Mouse (Mus musculus): Measurements from ENCODE around the gene Ddx1. TPM values are rescaled to one million over a fixed set of nuclear protein-coding genes. Genes with fewer than 3 reads are reported as not detected.
"Not testable (repeated sequence)": the region's sequence is repeated elsewhere in the genome, so short reads cannot be mapped to it uniquely, and the experiment has no call there.

The Ddx1 gene
- polyA plus RNA-seq, 1 experiment from 2014 or later = 141 TPM

GRCm38 (mm10) chr12:13195506-13195905 is 53.5 kb downstream of the Ddx1 start:
- no peak overlapping the region for H3K27ac ChIP-seq (ENCODE audit: low read depth, low read length)
- no peaks in the 10 kb centered on the region for H3K9me3 ChIP-seq (ENCODE audit: control insufficient read depth, low read length)
- H3K4me3 ChIP-seq (ENCODE audit: low read depth, low read length) = no peak overlapping the region
- no peaks in the 10 kb centered on the region for H3K4me1 ChIP-seq (ENCODE audit: control insufficient read depth, insufficient read depth, low read length)
- H3K36me3 ChIP-seq (ENCODE audit: control insufficient read depth, insufficient read depth, low read length) = no peaks in the 10 kb centered on the region
- H3K4me2 ChIP-seq (ENCODE audit: low read depth, low read length) = no peak overlapping the region
- H3K27me3 ChIP-seq (ENCODE audit: control insufficient read depth, insufficient read depth, low read length) = no peaks in the 10 kb centered on the region
- no peak overlapping the region for H3K9ac ChIP-seq (replicated peaks; ENCODE audit: low read depth, low read length)
- no peak for ATAC-seq (ENCODE audit: low read depth)

GRCm38 (mm10) chr12:13188059-13188700 is 60.8 kb downstream of the Ddx1 start:
- Histone ChIP-seq H3K4me2 (ENCODE audit: low read depth, low read length) (no peak overlapping the region), H3K9me3 (ENCODE audit: control insufficient read depth, low read length) (no peaks in the 10 kb centered on the region), H3K4me3 (ENCODE audit: low read depth, low read length) (no peak overlapping the region), H3K9ac (replicated peaks; ENCODE audit: low read depth, low read length) (no peak overlapping the region), H3K4me1 (ENCODE audit: control insufficient read depth, insufficient read depth, low read length) (no peaks in the 10 kb centered on the region), H3K27me3 (ENCODE audit: control insufficient read depth, insufficient read depth, low read length) (no peaks in the 10 kb centered on the region), H3K27ac (ENCODE audit: low read depth, low read length) (no peak overlapping the region), H3K36me3 (ENCODE audit: control insufficient read depth, insufficient read depth, low read length) (no peaks in the 10 kb centered on the region)
- WGBS = 27% methylated on average over 11 of the region's 11 CpGs
- peak; percentile 60; the same call in 1 of the 2 replicates for ATAC-seq (ENCODE audit: low read depth)

- Histone ChIP-seq H3K36me3 (ENCODE audit: control insufficient read depth, insufficient read depth, low read length) (no peaks in the 10 kb centered on the region), H3K27me3 (ENCODE audit: control insufficient read depth, insufficient read depth, low read length) (no peaks in the 10 kb centered on the region), H3K9me3 (ENCODE audit: control insufficient read depth, low read length) (no peaks in the 10 kb centered on the region), H3K27ac (ENCODE audit: low read depth, low read length) (no peak overlapping the region), H3K9ac (replicated peaks; ENCODE audit: low read depth, low read length) (no peak overlapping the region), H3K4me2 (ENCODE audit: low read depth, low read length) (no peak overlapping the region), H3K4me1 (ENCODE audit: control insufficient read depth, insufficient read depth, low read length) (no peaks in the 10 kb centered on the region), H3K4me3 (ENCODE audit: low read depth, low read length) (no peak overlapping the region)
- ATAC-seq (ENCODE audit: low read depth) = no peak
- 89% methylated on average over 4 of the region's 4 CpGs for WGBS
These were observed 62.8 kb downstream of the Ddx1 start for GRCm38 (mm10) chr12:13186209-13186608.

GRCm38 (mm10) chr12:13184873-13185361 is 64.1 kb downstream of the Ddx1 start:
- Histone ChIP-seq H3K4me2 (ENCODE audit: low read depth, low read length) (no peak overlapping the region), H3K4me3 (ENCODE audit: low read depth, low read length) (no peak overlapping the region), H3K9ac (replicated peaks; ENCODE audit: low read depth, low read length) (no peak overlapping the region), H3K27me3 (ENCODE audit: control insufficient read depth, insufficient read depth, low read length) (no peaks in the 10 kb centered on the region), H3K36me3 (ENCODE audit: control insufficient read depth, insufficient read depth, low read length) (no peaks in the 10 kb centered on the region), H3K9me3 (ENCODE audit: control insufficient read depth, low read length) (no peaks in the 10 kb centered on the region), H3K4me1 (ENCODE audit: control insufficient read depth, insufficient read depth, low read length) (0 out of 2 replicates have a peak, but pooled peaks cover 3% of the 10 kb centered on the region), H3K27ac (ENCODE audit: low read depth, low read length) (no peak overlapping the region)
- WGBS = 43% methylated on average over 11 of the region's 11 CpGs
- no peak for ATAC-seq (ENCODE audit: low read depth)

DNA sequence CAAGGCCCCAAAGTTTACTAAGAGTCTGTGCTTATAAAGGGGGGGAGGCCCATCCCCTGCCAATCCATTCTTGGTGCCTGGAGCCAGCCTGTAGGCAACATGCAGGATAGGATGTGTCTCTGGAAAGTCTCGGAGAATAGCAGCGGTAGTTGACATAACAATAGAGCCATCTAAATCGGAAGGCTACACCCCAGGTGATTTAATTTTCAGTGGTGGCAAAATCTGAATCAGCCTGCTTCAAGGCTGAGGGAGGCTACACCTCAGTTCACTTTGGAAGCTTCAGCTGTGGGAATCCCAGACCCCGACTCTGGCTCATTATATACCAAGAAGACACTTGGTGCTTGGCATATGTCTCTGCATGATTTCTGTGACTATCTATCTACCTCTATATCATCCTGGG is 64.9 kb downstream of the Ddx1 start:
- not testable (repeated sequence) for H3K4me3 ChIP-seq (ENCODE audit: low read depth, low read length); ATAC-seq (ENCODE audit: low read depth); H3K27ac ChIP-seq (ENCODE audit: low read depth, low read length); H3K9me3 ChIP-seq (ENCODE audit: control insufficient read depth, low read length); H3K4me2 ChIP-seq (ENCODE audit: low read depth, low read length); H3K4me1 ChIP-seq (ENCODE audit: control insufficient read depth, insufficient read depth, low read length); H3K27me3 ChIP-seq (ENCODE audit: control insufficient read depth, insufficient read depth, low read length); H3K9ac ChIP-seq (replicated peaks; ENCODE audit: low read depth, low read length); H3K36me3 ChIP-seq (ENCODE audit: control insufficient read depth, insufficient read depth, low read length)
- WGBS = 92% methylated on average over 4 of the region's 4 CpGs

DNA sequence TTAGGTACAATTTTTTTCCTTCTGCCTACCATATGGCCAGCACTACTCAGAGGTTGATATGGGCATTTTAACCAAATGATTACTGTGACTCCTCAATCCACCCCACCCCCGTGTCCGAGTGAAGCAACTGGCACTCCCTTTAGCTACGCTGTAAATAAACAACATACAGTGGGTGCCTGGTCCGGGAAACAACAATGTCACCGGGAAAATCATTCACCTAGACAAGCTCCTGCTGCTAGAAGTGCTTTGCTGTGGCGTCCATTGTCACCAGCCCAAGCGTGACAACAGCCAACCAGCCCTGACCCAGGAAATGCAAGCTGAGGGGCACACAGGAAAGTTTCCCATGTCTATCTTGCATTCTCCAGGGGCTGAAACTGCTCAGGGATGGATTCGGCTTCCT is 66.8 kb downstream of the Ddx1 start:
- 40% methylated on average over 8 of the region's 8 CpGs for WGBS
- H3K4me2 ChIP-seq (ENCODE audit: low read depth, low read length) = no peak overlapping the region
- no peak overlapping the region for H3K27ac ChIP-seq (ENCODE audit: low read depth, low read length)
- H3K4me3 ChIP-seq (ENCODE audit: low read depth, low read length) = no peak overlapping the region
- H3K27me3 ChIP-seq (ENCODE audit: control insufficient read depth, insufficient read depth, low read length) = no peaks in the 10 kb centered on the region
- no peak overlapping the region for H3K9ac ChIP-seq (replicated peaks; ENCODE audit: low read depth, low read length)
- H3K36me3 ChIP-seq (ENCODE audit: control insufficient read depth, insufficient read depth, low read length) = no peaks in the 10 kb centered on the region
- ATAC-seq (ENCODE audit: low read depth) = no peak
- H3K9me3 ChIP-seq (ENCODE audit: control insufficient read depth, low read length) = no peaks in the 10 kb centered on the region
- 0 out of 2 replicates have a peak, but pooled peaks cover 3% of the 10 kb centered on the region for H3K4me1 ChIP-seq (ENCODE audit: control insufficient read depth, insufficient read depth, low read length)

DNA sequence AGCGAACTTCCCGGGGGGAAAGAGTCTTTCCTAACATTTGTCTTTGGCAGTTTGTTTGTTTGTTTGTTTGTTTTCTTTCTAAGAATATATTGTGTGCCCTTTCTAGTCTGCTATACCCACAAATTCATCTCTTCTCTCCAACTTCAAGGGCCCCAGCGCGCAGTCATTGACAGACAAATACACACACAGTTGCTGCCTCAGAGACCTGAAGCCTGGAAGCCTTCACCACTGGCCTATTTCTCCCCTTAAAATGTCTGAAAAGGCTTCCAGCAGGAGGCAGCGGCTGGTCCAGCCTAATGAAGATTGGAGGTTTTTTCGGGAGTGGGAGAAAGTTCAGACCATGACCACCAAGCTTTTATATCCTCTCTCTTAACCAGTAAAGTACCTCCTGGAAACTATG is 67.3 kb downstream of the Ddx1 start:
- 0 out of 2 replicates have a peak, but pooled peaks cover 3% of the 10 kb centered on the region for H3K4me1 ChIP-seq (ENCODE audit: control insufficient read depth, insufficient read depth, low read length)
- ATAC-seq (ENCODE audit: low read depth) = no peak
- 78% methylated on average over 6 of the region's 6 CpGs for WGBS
- H3K36me3 ChIP-seq (ENCODE audit: control insufficient read depth, insufficient read depth, low read length) = no peaks in the 10 kb centered on the region
- no peak overlapping the region for H3K9ac ChIP-seq (replicated peaks; ENCODE audit: low read depth, low read length)
- no peak overlapping the region for H3K4me2 ChIP-seq (ENCODE audit: low read depth, low read length)
- no peaks in the 10 kb centered on the region for H3K9me3 ChIP-seq (ENCODE audit: control insufficient read depth, low read length)
- no peak overlapping the region for H3K27ac ChIP-seq (ENCODE audit: low read depth, low read length)
- no peaks in the 10 kb centered on the region for H3K27me3 ChIP-seq (ENCODE audit: control insufficient read depth, insufficient read depth, low read length)
- no peak overlapping the region for H3K4me3 ChIP-seq (ENCODE audit: low read depth, low read length)

- 40% methylated on average over 9 of the region's 9 CpGs for WGBS
- no peak overlapping the region for H3K27ac ChIP-seq (ENCODE audit: low read depth, low read length)
- no peaks in the 10 kb centered on the region for H3K36me3 ChIP-seq (ENCODE audit: control insufficient read depth, insufficient read depth, low read length)
- no peak overlapping the region for H3K9ac ChIP-seq (replicated peaks; ENCODE audit: low read depth, low read length)
- H3K27me3 ChIP-seq (ENCODE audit: control insufficient read depth, insufficient read depth, low read length) = no peaks in the 10 kb centered on the region
- no peak overlapping the region for H3K4me2 ChIP-seq (ENCODE audit: low read depth, low read length)
- 0 out of 2 replicates have a peak, but pooled peaks cover 3% of the 10 kb centered on the region for H3K4me1 ChIP-seq (ENCODE audit: control insufficient read depth, insufficient read depth, low read length)
- H3K9me3 ChIP-seq (ENCODE audit: control insufficient read depth, low read length) = no peaks in the 10 kb centered on the region
- no peak overlapping the region for H3K4me3 ChIP-seq (ENCODE audit: low read depth, low read length)
- ATAC-seq (ENCODE audit: low read depth) = peak; percentile 85; the same call in 1 of the 2 replicates
These were observed 68.2 kb downstream of the Ddx1 start for GRCm38 (mm10) chr12:13180715-13181335.

DNA sequence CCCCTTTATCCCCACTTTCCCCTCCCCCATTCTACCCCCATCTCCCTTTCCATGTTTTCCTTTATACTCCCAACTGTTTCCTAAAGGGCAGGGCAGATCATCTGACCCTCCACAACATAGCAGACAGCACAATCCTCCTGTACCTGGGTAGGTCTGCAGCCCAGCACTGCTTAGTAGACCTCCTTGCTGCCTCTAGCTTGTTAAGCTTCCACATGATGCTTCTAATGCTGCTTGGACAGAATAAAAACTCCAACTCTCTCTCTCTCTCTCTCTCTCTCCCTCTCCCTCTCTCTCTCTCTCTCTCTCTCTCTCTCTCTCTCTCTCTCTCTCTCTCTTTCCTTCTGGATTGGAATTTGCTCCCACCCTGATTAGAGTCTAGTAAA is 68.7 kb downstream of the Ddx1 start:
- no peak overlapping the region for H3K27ac ChIP-seq (ENCODE audit: low read depth, low read length)
- H3K4me1 ChIP-seq (ENCODE audit: control insufficient read depth, insufficient read depth, low read length) = 0 out of 2 replicates have a peak, but pooled peaks cover 3% of the 10 kb centered on the region
- no peaks in the 10 kb centered on the region for H3K9me3 ChIP-seq (ENCODE audit: control insufficient read depth, low read length)

More for the DNA sequence above, 68.7 kb downstream of the Ddx1 start:
- H3K27me3 ChIP-seq (ENCODE audit: control insufficient read depth, insufficient read depth, low read length) = no peaks in the 10 kb centered on the region
- H3K36me3 ChIP-seq (ENCODE audit: control insufficient read depth, insufficient read depth, low read length) = no peaks in the 10 kb centered on the region
- no peak for ATAC-seq (ENCODE audit: low read depth)
- no peak overlapping the region for H3K4me2 ChIP-seq (ENCODE audit: low read depth, low read length)
- H3K4me3 ChIP-seq (ENCODE audit: low read depth, low read length) = no peak overlapping the region
- no peak overlapping the region for H3K9ac ChIP-seq (replicated peaks; ENCODE audit: low read depth, low read length)
